Mouse (Mus musculus) thymus, adult 2 months (tissue): ENCODE results near the gene Disp3.

Experiments used
- CTCF ChIP-seq: fragments of 200-500 bp; IDR thresholded peaks from 2 replicates; pipeline ENCODE4 v1.5.1; 2012; ENCODE audit warnings: mild to moderate bottlenecking, control low read depth, low read length, moderate library complexity, borderline replicate concordance; ENCODE audit not compliant: control insufficient read depth, poor library complexity, insufficient read depth; ENCODE audit errors: extremely low read depth
- POLR2A ChIP-seq: fragments of 200-500 bp; IDR thresholded peaks from 2 replicates; pipeline ENCODE4 v1.6.1; 2012; ENCODE audit warnings: mild to moderate bottlenecking, low read length, control low read depth, moderate library complexity; ENCODE audit not compliant: control insufficient read depth, poor library complexity, insufficient read depth; ENCODE audit errors: extremely low read depth

- no peak for TF ChIP-seq POLR2A
- TF ChIP-seq CTCF: no peak
Measured at GRCm38 (mm10) chr4:148293319-148293718, 5.6 kb upstream of the Disp3 start.
